Mouse (Mus musculus): ENCODE data around the gene Atp2a3. TPM values are rescaled to one million over a fixed set of nuclear protein-coding genes. Genes with fewer than 3 reads are reported as not detected.

Gene Atp2a3
- polyA plus RNA-seq, 1 experiment from 2014 or later: 1.4 TPM

- no peaks in the 10 kb centered on the region for H3K36me3 ChIP-seq
- H3K9ac ChIP-seq: no peak overlapping the region
- no peak for ATAC-seq (ENCODE audit: low FRiP score)
- H3K4me1 ChIP-seq (replicated peaks): peaks cover 11% of the 10 kb centered on the region
- no peak overlapping the region for H3K4me2 ChIP-seq
- no peak overlapping the region for H3K27ac ChIP-seq
- peaks cover 49% of the 10 kb centered on the region for H3K27me3 ChIP-seq
- 16% methylated on average over 15 of the region's 15 CpGs for WGBS
- H3K4me3 ChIP-seq: no peak overlapping the region
- H3K9me3 ChIP-seq: no peaks in the 10 kb centered on the region
Measured at GRCm38 (mm10) chr11:72959924-72960679, 867 bp upstream of the Atp2a3 start.

- no peak overlapping the region for H3K9ac ChIP-seq
- H3K4me1 ChIP-seq (replicated peaks): peaks cover 11% of the 10 kb centered on the region
- H3K4me2 ChIP-seq: peak overlapping the region; percentile 51
- WGBS: 2% methylated on average over 15 of the region's 15 CpGs
- no peaks in the 10 kb centered on the region for H3K36me3 ChIP-seq
- no peak for ATAC-seq (ENCODE audit: low FRiP score)
- H3K27ac ChIP-seq: no peak overlapping the region
- H3K4me3 ChIP-seq: peak overlapping the region; percentile 32
- peaks cover 49% of the 10 kb centered on the region for H3K27me3 ChIP-seq
- H3K9me3 ChIP-seq: no peaks in the 10 kb centered on the region
Measured at GRCm38 (mm10) chr11:72960723-72961071, 272 bp upstream of the Atp2a3 start.

DNA sequence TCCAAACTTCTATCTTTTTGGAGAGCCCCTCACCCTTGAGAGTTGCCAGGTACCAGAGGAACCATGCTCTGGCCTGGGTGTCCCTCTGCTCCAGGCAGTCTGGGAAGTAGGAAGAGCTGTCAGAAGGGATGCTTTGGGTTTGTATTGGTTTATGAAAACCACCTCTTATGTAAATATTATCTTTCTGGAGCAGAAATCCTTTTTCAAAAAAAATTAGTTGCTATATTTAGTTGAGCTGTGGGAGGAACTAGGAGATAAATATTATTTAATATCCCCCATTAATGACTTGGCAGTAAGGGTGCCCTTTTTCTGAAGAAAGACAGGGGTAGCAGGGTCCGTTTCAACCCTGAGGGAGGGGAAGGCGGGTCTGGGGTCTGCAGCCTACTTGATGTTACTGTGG, 1.4 kb downstream of the Atp2a3 start:
- Histone ChIP-seq H3K4me3 (no peak overlapping the region), H3K27me3 (peaks cover 49% of the 10 kb centered on the region), H3K27ac (no peak overlapping the region), H3K4me2 (no peak overlapping the region), H3K9me3 (no peaks in the 10 kb centered on the region), H3K4me1 (replicated peaks) (peaks cover 11% of the 10 kb centered on the region), H3K36me3 (no peaks in the 10 kb centered on the region), H3K9ac (no peak overlapping the region)
- ATAC-seq (ENCODE audit: low FRiP score): no peak
- 72% methylated on average over 2 of the region's 2 CpGs for WGBS

- no peak overlapping the region for H3K4me3 ChIP-seq
- H3K36me3 ChIP-seq: no peaks in the 10 kb centered on the region
- H3K27me3 ChIP-seq: peaks cover 49% of the 10 kb centered on the region
- no peak overlapping the region for H3K27ac ChIP-seq
- 59% methylated on average over 7 of the region's 7 CpGs for WGBS
- no peak overlapping the region for H3K9ac ChIP-seq
- no peak for ATAC-seq (ENCODE audit: low FRiP score)
- no peak overlapping the region for H3K4me2 ChIP-seq
- no peaks in the 10 kb centered on the region for H3K9me3 ChIP-seq
- peaks cover 11% of the 10 kb centered on the region for H3K4me1 ChIP-seq (replicated peaks)
Measured at GRCm38 (mm10) chr11:72963058-72963788, 2.3 kb downstream of the Atp2a3 start.

DNA sequence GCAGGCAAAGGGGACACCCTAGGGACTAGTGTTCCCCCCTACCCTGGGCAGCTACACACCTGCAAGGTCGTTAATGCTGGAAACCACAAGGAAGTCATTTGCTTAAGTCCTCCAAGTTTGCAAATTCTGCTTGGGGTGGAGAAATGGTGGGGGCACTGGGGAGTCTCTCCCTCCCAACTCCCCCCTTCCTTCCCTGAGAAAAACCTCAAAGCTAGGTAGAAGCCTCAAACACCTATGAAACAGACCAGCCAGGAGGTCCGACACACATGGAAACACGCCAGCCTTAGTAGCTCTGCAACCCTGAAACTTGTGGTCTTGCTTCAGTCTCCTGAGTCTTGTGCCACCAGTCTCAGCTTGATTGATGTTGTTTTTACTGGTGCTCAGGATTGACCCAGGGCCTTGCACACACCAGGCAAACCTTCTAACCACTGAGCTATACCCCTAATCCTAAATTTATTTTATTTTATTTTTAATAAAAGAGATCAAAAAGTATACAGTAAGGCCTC, 2.9 kb downstream of the Atp2a3 start:
- no peaks in the 10 kb centered on the region for H3K9me3 ChIP-seq
- no peak for ATAC-seq (ENCODE audit: low FRiP score)
- no peak overlapping the region for H3K9ac ChIP-seq
- H3K4me3 ChIP-seq: no peak overlapping the region
- peaks cover 48% of the 10 kb centered on the region for H3K27me3 ChIP-seq
- no peak overlapping the region for H3K27ac ChIP-seq
- 69% methylated on average over 3 of the region's 3 CpGs for WGBS
- no peaks in the 10 kb centered on the region for H3K36me3 ChIP-seq
- no peak overlapping the region for H3K4me2 ChIP-seq
- H3K4me1 ChIP-seq (replicated peaks): peaks cover 11% of the 10 kb centered on the region

DNA sequence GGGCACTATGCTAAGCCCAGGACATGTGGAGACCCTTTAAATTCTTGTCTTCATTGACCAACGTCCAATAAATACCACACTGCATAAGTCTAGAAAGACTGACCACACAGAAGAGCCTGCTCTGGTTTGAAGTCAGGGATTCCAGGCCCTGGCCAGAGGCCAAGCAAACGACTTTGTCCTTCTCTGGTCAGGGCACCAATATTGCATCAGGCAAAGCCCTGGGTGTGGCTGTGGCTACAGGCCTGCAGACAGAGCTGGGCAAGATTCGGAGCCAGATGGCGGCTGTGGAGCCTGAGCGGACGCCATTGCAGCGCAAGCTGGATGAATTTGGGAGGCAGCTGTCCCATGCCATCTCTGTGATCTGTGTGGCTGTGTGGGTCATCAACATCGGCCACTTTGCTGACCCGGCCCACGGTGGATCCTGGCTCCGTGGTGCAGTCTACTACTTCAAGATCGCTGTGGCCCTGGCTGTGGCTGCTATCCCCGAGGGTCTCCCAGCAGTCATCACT, 14.1 kb downstream of the Atp2a3 start:
- no peak for ATAC-seq (ENCODE audit: low FRiP score)
- 0 out of 2 replicates have a peak, but pooled peaks cover 8% of the 10 kb centered on the region for H3K27me3 ChIP-seq
- H3K9me3 ChIP-seq: no peaks in the 10 kb centered on the region
- H3K27ac ChIP-seq: no peak overlapping the region
- no peaks in the 10 kb centered on the region for H3K36me3 ChIP-seq
- no peak overlapping the region for H3K9ac ChIP-seq
- H3K4me3 ChIP-seq: no peak overlapping the region
- no peaks in the 10 kb centered on the region for H3K4me1 ChIP-seq (replicated peaks)
- 85% methylated on average over 13 of the region's 13 CpGs for WGBS
- H3K4me2 ChIP-seq: no peak overlapping the region

GRCm38 (mm10) chr11:72982516-72982915, 21.5 kb downstream of the Atp2a3 start:
- Histone ChIP-seq H3K27me3 (0 out of 2 replicates have a peak, but pooled peaks cover 9% of the 10 kb centered on the region), H3K4me2 (no peak overlapping the region), H3K9me3 (no peaks in the 10 kb centered on the region), H3K27ac (no peak overlapping the region), H3K4me3 (no peak overlapping the region), H3K4me1 (replicated peaks) (no peaks in the 10 kb centered on the region), H3K9ac (no peak overlapping the region), H3K36me3 (no peaks in the 10 kb centered on the region)
- 85% methylated on average over 9 of the region's 9 CpGs for WGBS
- no peak for ATAC-seq (ENCODE audit: low FRiP score)

- Histone ChIP-seq H3K27me3 (0 out of 2 replicates have a peak, but pooled peaks cover 4% of the 10 kb centered on the region), H3K27ac (no peak overlapping the region), H3K9me3 (no peaks in the 10 kb centered on the region), H3K9ac (no peak overlapping the region), H3K36me3 (no peaks in the 10 kb centered on the region), H3K4me3 (no peak overlapping the region), H3K4me2 (no peak overlapping the region), H3K4me1 (replicated peaks) (no peaks in the 10 kb centered on the region)
- 48% methylated on average over 5 of the region's 5 CpGs for WGBS
- ATAC-seq (ENCODE audit: low FRiP score): no peak
Measured at GRCm38 (mm10) chr11:72983283-72983682, 22.3 kb downstream of the Atp2a3 start.

DNA sequence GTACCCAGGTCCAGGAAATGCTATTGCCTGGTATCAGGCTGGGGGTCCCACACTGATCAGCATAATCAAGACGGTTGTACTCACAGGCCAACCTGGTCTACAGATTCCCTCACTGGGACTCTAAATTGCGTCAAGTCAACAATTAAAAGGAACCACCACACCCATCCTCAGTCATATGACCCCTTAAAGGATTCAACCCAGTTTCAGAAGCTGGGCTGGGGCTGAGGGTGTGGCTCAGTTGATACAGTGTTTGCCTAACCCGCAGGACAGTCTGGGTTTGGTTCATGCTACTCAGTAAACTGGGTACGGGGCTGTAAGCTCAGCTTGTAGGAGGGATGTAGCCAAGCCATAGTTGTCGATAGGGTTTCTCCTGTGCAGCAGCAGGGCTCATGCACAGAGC, 25.8 kb downstream of the Atp2a3 start:
- Histone ChIP-seq H3K9ac (no peak overlapping the region), H3K4me3 (no peak overlapping the region), H3K9me3 (no peaks in the 10 kb centered on the region), H3K36me3 (no peaks in the 10 kb centered on the region), H3K4me1 (replicated peaks) (no peaks in the 10 kb centered on the region), H3K27me3 (no peaks in the 10 kb centered on the region), H3K4me2 (no peak overlapping the region), H3K27ac (no peak overlapping the region)
- 84% methylated on average over 5 of the region's 5 CpGs for WGBS
- no peak for ATAC-seq (ENCODE audit: low FRiP score)

GRCm38 (mm10) chr11:72987234-72987633, 26.3 kb downstream of the Atp2a3 start:
- H3K9ac ChIP-seq: no peak overlapping the region
- H3K27me3 ChIP-seq: no peaks in the 10 kb centered on the region
- H3K27ac ChIP-seq: no peak overlapping the region
- H3K9me3 ChIP-seq: no peaks in the 10 kb centered on the region
- 72% methylated on average over 5 of the region's 5 CpGs for WGBS
- no peak for ATAC-seq (ENCODE audit: low FRiP score)
- H3K4me1 ChIP-seq (replicated peaks): no peaks in the 10 kb centered on the region
- no peaks in the 10 kb centered on the region for H3K36me3 ChIP-seq
- H3K4me3 ChIP-seq: no peak overlapping the region
- no peak overlapping the region for H3K4me2 ChIP-seq

DNA sequence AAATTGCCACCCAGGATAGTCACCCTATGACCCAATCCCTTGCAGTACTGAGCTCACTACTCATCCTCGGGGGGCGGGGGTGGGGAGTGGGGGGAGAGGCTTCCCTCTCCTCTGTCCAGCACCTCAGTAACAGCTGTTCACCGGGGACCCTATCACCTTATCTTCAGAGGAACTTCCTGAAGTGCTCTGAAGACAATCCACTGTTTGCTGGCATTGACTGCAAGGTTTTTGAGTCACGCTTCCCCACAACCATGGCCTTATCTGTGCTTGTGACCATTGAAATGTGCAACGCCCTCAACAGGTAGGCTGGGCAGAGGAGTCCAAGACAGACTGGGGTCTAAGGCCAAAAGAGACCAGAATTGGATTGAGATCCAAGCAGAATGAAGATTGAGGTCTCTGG, 26.8 kb downstream of the Atp2a3 start:
- Histone ChIP-seq H3K4me2 (no peak overlapping the region), H3K4me3 (no peak overlapping the region), H3K27ac (no peak overlapping the region), H3K9me3 (no peaks in the 10 kb centered on the region), H3K36me3 (no peaks in the 10 kb centered on the region), H3K27me3 (no peaks in the 10 kb centered on the region), H3K9ac (no peak overlapping the region), H3K4me1 (replicated peaks) (no peaks in the 10 kb centered on the region)
- WGBS: 85% methylated on average over 5 of the region's 5 CpGs
- ATAC-seq (ENCODE audit: low FRiP score): no peak

DNA sequence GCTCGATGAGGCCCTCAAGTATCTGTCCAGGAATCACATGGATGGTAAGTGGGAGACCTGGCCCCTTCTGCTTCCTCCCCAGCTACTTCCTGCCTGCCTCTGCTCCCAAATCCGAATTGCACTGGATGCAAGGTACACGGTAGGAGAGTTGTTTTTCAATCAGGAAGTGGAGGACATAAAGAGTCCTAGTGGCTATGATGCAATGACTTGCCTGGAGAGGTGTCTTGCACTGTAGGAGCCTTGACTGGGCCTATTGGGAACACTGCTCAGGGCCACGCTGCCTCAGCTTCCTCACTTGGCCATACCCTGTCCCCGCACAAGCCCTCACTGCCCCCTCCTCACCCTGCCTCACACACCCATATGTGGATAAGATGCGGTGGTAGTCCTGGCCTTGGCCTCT, 28.1 kb downstream of the Atp2a3 start:
- H3K27me3 ChIP-seq: no peaks in the 10 kb centered on the region
- no peak overlapping the region for H3K9ac ChIP-seq
- no peaks in the 10 kb centered on the region for H3K36me3 ChIP-seq
- ATAC-seq (ENCODE audit: low FRiP score): no peak
- H3K9me3 ChIP-seq: no peaks in the 10 kb centered on the region
- no peaks in the 10 kb centered on the region for H3K4me1 ChIP-seq (replicated peaks)
- H3K27ac ChIP-seq: no peak overlapping the region
- no peak overlapping the region for H3K4me3 ChIP-seq
- 90% methylated on average over 6 of the region's 6 CpGs for WGBS
- no peak overlapping the region for H3K4me2 ChIP-seq
